Mouse (Mus musculus) cerebellum, postnatal 14 days (tissue): Measurements from ENCODE around the gene Bcl2l12.

Source experiments
- DNase-seq, 2 experiments: peaks; one replicate each; pipeline ENCODE4 v3.0.0; 2021; ENCODE audit warnings: mixed read lengths in 2 of 2

The Bcl2l12 gene

DNA sequence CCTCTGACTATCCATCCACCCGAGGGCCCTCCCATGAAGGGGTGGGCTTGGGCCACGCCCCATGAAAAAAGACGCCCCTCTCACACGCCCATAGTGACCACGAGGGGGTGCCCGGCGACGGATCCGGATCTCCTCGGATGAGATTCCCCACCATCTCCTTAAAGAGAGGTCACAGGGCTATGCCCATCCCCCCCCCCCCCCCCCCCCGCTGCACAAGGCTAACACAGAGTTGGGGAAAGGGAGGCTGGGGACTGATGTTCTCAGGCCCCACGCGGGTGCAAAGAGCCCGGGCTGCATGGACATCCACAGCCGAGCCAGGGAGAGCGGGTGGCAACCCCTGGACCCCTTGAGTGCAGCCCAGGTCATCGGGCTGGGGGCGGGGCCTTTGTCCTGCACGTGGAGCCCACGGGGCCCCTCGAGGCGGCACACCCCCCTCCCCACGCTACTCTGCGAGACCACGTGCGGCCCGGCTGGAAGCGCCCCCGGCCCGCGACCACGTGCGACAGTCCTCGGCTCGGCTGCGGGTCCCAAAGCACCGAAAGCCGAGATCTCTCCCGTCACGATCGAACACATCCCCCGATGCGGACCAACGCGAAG is 12.8 kb downstream of the Bcl2l12 start:
- DNase-seq = peak; percentile 72 to 80

DNA sequence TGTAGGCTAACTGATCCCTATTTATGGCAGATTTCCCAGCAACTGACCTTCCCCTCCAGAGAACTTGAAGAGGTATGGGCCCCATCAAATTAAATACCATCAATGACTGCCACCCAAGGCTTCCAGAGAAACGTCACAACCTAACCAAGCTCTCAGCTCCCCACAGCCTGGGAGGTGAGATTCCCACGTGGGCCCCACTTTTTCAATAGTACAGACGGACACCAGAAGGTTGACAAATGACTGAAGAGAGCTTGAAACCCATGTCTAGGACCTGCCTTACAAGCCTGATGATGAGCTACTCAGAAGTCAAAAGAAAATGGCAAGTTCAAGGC is 13.7 kb downstream of the Bcl2l12 start:
- no peak for DNase-seq

DNA sequence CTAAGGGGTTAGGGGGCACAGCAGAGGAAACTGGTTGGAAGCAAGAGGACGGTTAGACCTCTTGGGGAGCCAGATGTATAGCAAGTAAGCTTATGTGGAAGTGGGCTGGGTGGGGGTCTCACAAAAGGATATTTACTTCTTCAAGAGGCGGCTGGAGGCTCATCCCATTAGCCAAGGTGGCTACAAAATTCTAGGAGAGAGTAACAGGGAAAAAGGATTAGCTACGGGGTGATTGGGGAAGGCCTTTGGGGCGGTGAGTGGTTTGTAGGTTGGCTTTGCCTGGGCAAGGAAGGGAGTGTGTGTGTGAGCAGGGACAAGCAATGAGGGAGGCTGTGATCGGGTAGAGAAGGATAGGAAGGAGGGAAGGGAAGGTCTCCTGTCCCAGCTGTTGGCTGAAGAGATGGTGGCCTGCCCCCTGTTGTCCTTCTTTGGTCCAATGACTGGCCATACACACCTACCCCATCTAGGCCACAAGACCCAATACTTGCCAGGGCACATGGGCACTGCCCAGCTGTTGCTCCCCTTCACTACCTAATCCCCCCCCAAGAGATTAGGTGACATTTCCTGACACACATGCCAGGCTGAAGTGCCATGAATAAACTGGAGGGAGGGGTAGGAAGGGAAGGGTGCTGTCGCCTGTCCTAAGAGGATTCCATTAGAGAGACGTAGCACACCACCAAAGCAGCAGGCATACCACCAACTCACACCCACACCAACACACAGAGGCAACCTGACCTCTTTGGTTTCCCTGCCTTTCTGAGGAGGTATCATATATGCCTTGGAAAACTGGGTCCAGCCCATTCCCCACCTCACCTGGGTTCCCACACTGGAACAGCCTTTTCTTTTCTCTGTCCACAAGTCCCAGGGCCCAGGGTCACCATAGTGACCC is 14.3 kb downstream of the Bcl2l12 start:
- DNase-seq = no peak

DNA sequence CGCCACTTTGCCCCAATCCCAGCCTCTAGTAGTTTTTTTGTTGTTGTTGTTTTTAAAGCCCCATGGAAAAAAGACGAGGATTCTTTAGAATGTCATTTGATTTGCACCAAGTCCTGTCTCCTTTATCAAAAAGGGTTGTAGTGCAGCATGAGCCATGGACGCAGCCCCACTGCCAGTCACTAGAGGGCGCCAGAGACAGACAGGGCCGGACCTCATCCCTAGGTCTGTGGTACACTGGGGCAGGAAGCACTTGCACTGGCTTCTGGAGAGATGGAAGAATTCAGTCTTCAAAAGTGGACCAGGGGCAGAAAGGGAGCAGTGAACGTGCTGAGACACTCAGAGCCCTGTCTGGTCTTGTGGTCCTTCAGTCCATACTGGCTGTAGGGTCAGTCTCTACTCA is 15.4 kb downstream of the Bcl2l12 start:
- peak; percentile 91 to 96 for DNase-seq

DNA sequence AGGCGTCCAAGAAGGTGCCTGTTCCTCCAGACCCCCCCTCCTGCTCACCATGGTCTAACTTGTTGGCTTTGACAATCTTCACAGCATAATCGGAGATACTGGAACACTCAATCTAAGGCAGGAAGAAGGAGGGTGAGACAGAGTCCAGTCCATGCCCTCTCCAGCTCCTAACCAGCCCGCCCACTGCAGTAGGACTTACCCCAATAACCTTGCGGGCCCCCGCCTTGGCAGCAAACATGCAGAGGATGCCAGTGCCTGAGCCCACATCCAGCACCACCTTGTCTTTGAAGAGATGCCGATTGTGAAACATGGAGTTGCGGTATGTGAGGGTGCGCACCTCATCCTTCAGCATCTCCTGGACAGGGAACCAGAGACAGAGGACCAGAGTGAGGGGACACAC is 17.0 kb downstream of the Bcl2l12 start:
- no peak for DNase-seq

DNA sequence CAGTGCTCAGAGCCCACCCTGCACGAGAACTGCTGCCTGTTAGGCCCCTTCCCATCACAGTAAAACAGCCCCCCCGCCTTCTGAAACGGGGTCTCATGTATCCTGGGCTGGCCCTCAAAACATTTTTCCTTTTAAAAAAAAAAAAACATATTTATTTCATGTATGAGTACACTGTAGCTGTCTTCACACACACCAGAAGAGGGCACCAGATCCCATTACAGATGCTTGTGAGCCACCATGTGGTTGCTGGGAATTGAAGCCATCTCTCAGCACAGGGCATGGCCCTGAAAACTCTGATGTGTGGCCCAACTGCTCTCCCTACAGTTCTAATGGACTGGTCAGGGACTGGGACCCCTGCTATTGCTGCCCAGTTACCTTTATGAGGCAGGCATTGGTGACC is 20.2 kb downstream of the Bcl2l12 start:
- no peak for DNase-seq

DNA sequence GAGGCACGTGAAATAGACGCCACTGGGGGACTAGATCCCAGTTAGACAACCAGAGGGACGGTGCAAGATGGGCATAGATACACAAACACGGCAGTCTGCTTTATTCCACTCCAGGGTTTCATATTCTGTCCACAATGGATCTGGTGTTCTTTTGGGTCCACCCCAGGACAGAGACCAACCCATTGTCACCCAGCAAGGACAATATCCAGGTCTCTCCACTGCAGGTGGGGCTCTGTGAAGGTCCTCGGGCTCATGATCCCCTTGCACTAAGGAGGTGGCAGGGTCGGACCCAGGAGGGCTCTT is 23.4 kb downstream of the Bcl2l12 start:
- DNase-seq = no peak

DNA sequence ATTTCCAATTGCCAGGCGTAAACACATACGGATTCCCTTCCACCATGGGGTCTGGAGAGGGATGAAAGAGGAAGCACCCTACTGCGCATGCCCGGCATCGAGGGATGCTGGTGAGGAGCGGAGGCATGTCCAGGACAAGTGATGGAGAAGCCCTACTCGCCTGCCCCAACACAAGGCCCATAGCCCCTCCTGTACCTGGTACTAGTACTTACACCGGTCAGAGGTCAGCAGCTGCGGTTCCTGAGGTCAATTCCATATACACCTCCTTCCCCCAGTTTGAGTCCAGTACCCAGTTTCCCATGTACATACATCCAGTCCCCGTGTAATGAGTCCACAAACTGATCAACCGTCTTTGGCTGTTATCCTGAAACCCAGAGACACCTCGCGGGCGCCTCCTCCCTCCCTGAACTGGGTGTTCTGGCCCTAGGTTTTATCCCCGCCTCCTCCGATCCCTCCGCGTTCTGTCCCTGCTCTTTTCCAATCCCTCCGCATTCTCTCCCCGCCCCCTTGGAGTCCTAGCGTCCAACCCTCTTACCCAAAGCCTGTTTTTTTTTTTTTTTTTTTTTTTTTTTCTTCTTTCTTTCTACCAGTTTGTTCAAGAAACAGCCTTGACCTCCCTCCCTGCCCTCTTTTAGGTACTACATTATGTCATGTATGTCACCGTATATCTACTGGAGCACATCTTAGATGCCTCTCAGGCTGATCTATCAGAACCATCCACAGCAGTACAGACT is 24.0 kb downstream of the Bcl2l12 start, which contains the start of gene Cpt1c:
Gene Cpt1c (minus strand): TSS at position 469 of the 734 bp plus-strand sequence.
- DNase-seq = peak; percentile 92 to 94

DNA sequence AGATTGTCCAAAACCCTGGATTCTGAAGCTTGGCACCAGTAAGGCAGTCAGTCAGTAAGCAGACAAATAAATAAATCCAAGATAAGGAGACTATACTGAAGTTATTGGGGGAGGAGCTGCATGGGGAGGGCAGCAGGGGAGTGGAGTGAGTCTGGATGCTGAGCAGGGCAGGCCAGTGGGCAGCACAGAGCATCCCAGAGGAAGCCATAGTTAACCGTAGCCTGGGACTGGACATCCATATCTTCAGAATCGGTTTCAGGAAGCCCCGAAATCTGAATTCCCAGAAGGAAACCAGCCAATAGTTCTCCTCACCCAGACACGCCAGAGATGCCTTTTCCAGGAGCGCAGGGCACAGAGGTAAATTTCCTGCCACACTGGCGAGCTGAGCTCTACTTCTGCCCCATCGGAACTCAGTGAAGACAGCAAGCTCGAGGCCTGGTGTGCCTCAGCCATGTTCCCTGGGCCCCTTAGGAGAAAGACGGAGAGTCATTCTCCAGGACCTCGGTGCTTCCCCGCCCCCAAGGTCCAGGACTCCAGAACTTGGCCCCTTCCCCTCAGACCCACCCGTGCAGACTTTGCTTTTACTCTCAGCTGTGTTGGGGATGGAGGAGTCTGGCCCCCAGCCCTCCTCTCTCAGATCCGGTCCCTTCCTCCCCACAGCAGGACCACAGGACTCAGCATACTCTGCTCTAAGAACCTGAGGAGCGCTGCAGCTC is 24.9 kb downstream of the Bcl2l12 start:
- peak in 1 of 2 experiments; percentile 51 for DNase-seq

DNA sequence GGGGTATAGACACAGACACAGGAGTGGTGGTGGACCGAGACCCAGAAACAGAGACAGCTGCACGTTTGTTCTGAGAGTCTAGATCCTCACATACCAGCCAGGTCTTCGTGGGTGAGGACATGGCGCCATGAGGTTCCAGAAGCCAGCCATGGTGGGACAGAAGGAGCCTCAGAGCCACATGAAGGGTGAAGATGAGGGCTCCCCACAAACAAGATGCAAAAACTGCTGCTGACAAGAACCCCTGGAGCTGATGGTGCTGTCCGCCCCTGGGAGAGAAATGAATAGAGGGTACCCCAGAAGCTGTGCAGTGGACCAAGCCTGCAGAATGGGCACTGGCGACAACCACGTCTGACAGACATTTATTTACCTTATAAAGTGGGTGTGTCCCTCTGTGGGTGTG is 27.4 kb downstream of the Bcl2l12 start:
- DNase-seq = no peak

DNA sequence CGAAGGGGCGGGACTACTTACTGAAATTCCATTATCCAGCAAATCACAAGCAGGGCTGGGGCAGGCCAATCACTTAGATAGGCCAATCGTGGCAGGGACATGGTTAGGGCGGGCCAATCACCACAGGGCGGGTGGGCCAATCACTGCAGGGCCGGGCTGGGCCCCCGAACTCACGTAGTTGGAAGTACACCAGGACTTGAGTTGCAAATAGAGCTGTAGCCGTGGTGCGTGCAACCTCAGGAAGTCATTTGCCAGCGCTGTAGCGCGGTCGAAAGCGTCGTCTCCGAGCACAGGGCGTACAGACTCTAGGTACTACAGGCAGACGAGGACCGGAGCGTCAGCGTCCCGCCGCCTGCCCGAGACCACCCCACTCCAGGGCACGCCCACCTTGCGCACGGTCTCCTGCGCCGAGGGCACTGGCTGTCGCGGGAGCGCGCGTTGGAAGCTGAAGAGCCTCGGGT is 28.3 kb downstream of the Bcl2l12 start:
- peak; percentile 85 to 90 for DNase-seq

DNA sequence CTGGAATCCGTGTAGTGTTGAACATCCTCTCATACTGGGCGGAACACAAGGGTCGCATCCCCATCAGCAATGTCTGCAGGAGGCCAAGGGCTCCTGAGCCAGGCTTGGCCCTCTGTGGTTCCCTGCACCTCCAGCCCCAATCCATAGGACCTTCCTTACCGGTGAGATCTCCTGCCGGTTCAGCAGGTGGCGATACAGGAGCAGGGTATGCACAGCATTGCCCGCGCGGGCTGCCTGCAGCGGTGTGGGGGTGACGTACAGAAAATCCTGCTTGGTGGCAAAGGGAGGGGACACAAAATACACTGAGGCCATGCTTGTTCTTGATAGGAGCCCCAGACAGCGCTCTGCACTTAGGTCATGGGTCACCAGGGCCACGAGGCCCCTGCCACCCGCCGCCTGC is 31.9 kb downstream of the Bcl2l12 start:
- DNase-seq = no peak

DNA sequence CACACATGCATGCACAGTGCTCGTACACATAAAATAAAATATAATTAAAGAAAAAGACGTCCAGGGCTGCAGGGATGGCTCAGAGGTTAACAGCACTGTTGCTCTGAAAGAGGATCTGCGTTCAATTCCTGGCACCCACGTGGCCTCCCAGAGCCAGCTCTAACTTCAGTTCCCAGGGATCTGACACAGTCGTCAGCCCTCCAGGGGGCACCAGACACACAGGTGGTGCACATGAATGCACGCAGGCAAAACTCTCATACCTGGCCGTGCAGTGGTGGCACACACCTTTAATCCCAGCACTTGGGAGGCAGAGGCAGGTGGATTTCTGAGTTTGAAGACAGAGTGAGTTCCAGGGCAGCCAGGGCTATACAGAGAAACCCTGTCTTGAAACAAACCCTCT is 32.5 kb downstream of the Bcl2l12 start:
- no peak for DNase-seq

DNA sequence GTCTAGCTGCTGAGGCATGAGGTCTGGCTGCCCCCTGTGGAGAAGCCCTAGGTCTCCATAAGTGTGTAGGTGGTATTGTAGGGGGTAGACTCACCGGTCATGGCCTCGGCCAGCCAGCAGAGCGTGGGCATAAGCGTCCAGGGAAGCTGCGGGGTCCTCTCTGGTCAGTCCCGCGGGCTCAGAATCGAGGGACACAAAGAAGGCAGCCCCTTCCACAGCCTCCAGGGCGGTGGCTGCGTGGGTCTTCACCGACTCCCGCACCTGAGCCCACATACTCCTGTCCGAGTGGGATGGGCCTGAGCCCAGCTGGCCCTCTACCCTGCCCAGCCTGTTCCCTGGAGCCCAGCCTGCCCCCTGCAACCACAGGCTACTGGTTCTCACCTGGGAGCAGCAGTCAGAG is 33.5 kb downstream of the Bcl2l12 start:
- DNase-seq = no peak

DNA sequence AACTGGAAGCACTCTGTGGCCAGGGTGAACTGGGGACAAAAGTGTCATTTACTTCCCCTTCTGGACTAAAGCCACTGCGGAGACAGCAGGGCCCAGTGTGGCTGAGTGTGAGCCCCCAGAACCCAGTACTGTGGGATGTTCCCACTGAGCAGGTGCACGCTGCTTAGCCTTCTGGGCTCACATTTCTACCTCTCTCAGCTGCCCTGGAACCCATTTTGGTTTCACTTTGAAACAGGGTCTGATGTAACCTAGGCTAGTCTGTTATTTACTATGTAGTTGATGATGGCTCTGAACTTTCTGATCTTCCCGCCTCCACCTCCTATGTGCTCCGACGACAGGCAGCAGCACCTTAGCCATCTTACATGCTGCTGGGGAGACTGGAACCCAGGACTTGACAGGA is 35.7 kb downstream of the Bcl2l12 start:
- DNase-seq = no peak

DNA sequence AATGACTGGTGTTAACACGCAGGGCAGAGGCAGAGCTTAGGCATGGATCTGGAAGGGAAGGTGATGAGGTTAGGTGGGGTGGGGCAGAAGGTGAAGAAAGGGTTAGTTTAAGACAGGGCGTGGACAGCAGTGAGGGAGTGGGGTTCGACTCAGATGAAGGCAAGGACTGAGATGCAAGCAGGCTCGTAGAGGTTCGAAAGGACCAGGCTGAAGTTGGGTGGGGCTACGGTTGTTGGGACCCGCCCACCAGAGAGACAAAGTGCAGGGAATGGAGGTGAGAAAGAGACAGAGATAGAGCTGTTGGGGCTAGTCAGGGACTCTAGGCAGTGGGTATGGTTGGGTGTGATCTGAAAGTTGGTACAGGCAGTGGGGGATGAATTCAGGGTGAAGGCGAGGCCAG is 36.2 kb downstream of the Bcl2l12 start:
- DNase-seq = no peak

DNA sequence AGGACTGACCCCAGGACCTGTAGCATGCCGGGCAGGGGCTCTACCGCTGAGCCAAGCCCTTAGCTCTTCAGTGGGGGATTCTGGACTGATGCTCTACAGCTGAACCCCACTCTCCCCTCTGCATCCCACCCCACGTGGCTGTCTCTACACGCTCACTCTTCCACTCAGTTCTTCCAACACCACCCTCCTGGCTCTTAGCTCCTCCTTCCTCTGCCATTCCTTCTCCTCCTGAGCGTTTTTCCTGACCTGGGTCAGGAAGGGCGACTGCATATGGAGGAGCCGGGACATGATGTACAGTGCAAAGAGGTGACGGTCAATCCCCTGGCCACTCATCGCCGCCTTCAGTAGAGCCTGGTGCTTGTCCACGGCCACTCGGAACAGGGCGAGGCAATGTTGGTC is 38.0 kb downstream of the Bcl2l12 start:
- no peak for DNase-seq

DNA sequence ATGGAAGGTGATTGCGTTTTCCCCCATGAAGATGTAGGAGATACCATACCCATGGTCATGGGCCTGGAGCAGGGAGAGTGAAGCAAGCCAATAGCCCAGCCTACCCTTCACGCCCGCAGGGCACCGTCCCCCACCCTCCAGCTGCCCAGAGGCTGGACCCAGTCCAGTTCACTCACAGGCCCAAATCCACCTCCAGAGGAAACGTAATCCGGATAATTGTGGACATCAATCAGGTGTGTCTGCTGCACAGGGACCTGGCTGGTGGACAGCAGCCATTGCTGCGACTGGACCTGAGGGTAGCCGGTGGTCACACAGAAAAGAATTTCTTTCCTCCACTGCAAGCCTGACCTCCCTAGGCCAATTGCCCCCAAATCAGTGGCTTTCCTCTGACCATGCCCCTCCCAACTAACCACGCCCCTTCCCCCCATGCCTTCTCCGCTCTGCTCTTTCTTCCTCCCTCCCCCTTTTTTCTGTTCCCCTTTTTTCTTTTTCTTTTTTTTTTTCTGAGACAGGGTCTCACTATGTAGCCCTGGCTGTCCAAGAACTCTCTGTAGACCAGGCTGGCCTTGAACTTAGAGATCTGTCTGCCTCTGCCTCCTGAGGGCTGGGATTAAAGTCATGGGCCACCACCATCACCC is 38.5 kb downstream of the Bcl2l12 start:
- DNase-seq = no peak

DNA sequence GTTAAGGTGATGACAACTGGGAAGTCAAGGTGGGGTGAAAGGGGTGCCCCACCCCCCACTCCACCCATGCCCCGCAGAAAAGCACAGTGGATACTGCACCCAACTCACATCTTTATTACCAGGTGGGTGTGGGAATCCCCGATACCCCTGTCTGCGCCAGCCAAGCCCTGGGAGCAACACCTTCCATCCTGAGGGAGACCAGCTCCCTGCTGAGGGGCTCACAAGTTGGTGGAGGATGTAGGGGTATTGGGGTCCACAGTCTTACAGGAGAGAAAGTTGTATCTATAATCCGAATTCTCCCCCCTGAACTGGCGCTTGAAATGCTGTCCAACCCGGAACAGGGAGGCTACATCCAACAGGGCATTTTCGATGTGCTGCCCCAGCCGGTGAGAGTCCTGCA is 39.2 kb downstream of the Bcl2l12 start:
- no peak for DNase-seq

DNA sequence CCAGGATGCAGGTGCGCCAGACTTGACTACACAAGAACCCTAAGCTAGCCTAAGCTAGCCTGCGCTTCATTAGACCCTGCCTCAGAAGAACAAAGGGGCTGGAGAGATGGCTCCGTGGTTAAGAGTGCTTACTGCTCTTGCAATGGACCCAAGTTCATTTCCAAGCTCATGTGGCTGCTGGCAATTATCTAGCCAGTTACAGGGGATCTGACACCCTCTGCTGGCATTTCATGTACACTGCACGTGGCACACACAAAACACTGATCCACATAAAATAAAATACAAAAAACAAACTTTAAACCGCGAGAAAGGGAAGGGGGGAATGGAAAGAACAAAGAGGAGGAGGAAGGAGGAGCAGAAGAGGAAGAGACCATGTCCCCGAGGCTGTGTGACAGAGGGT is 40.3 kb downstream of the Bcl2l12 start:
- DNase-seq = peak; percentile 66 to 75

DNA sequence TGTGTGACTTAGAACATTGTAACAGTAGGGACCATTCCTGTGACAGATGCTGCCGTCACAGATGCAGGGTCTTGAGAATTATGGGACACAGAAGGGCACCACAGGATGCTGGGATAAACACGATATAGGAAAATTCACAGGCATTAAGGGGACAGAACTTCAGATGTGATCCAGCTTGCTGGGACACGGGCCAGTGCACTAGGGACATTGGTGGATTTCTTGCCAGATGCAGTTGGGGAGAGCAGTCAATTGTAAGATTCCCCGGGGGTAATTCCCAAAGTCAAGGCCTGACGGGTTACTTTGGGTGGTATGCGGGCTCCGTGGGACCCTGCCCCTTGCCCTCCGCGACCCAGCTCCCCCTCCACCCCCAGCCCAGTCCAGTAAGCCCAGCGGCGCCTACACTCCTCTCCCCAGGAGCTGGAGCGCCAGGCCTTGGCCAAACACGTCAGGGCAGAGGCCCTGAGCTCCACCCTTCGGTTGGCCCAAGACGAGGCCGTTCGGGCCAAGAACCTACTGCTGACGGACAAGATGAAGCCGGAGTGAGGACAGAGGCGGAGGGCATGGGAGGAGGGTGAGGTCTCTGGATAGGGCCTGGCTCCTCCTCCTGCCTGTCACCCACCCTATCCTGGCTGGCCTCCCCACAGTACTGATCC is 41.2 kb downstream of the Bcl2l12 start:
- DNase-seq = no peak

DNA sequence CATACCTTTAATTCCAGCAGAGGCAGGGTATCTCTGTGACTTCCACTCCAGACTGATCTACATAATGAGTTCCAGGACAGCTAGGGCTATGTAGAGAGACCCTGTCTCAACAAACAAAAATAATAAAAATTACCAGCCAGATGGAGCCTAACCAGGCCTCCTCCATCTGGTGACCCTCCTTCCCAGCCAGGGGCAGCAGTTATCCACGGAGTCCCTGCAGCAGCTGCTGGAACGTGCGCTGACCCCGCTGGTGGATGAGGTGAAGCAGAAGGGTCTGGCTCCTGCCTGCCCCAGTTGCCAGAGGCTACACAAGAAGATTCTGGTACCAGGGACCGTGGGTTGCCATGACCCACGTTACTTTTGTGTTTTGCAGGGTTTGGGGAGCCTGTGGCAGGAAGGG is 42.2 kb downstream of the Bcl2l12 start:
- no peak for DNase-seq
